Mouse (Mus musculus) embryo, embryonic 11.5 days (tissue): ENCODE results near the gene Smim13.
A peak's percentile ranks its signal among the peaks of the same experiment; 100 is the strongest.
"Not testable (repeated sequence)": the region's sequence is repeated elsewhere in the genome, so short reads cannot be mapped to it uniquely, and the experiment has no call there.

Experiments
- DNase-seq: peaks from one replicate; pipeline ENCODE4 v3.0.0-alpha.2; 2012; ENCODE audit warnings: low read depth, low spot score

Gene Smim13

DNA sequence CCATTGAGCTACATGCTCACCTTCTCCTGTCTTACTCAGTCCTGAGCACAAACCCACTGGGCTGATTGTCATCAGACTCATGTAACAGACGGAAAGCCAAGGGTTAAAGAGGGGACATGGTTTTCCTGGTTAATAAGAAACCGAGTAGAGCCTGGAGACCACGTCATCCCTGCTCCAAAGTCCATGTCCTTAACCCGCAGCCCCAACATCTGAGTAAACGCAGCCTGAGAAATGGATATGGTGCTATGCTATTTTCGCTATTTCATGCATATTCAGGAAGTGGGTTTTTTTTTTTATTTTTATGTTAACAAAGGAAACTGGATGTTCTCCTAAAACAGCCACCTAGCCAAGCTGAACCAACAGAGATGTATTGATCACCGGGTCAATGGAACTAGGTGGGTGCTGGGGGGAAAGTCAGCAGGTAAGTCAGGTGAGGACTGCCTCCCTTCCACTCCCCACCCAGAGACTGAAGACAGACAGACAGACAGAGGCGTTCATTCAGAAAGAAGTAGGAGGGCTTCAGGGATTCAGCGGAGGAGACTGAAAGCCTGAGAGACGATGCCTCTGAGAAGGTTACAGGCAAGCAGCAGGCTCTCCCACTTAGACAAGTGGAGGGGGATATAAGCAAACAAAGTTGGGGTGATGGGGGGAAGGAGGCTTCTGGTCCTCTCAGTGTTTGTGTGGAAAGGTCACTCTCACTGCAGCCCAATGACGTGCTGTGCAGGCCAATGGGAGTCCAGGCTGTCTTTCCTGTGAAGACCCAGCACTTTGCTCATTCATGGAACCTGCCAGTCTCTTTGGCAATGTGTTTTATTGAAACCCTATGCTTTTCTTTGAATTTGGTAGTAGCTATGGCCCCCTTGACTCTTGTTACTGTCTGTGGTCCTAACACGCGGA is 13.6 kb upstream of the Smim13 start:
- no peak for DNase-seq

DNA sequence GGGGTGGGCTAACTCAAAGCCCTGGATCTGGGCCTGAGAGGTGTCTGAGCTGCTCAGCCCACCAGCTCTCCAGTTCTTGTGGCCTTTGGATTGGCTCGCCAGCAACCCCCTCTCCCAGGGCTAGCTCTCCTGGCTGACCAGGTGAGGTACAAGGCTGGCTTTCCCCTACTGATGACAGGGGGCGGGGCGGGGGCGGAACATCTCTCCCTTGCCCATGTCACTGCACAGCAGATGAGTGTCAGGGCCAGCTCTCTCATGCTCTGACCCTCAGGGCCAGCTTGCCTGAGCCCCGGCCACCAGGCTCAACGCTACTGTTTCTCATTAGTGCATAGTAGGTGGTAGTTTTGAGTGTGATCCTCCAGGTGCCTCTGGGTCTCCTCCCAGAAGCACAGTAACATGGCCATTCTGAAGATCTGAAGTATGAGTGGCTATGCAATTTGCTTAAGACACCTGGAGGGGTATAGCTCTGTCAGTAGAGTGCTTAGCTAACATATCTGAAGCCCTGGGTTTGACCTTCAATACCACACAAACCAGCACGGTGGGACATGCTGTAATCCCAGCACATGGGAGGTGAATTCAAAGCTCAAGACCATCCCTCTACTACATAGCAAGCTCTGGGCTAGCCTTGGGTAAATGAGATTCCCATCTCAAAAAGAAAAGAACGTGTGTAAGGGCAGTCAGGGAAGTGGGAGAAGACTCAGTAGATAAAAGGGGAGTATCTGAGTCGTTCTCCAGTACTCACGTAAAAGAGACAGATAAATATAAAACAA is 11.4 kb upstream of the Smim13 start:
- no peak for DNase-seq

DNA sequence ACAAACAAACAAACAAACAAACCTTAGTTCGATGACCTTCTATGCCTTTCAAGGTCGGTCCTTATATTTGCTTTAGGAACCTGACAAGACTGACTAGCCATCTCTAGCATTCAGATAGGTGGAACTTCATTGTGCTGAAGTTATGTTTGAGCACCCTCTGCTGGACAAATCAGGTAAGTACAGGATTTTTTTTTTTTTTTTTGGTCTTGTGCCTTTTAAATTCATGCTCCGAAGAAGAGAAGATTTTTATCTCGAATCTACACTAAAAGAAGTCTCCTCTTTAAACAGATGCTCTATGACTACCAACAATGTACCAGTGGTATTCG is 10.9 kb upstream of the Smim13 start:
- DNase-seq = no peak

DNA sequence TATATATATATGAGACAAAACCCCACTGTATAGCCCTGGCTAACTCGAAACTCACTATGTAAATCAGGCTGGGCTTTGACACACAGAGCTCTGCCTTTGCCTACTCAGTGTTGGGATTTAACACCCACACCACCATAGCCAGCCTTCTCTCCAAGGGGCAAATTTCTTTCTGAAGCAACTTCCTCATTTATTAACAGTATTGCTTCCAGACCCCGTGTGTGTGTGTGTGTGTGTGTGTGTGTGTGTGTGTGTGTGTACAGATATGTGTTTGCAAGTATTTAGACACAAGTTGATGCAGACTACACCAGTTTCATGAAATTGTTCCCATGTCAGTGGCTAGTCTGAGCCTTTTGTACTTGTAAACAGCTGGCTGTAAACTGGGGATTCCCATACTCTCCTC is 8.1 kb upstream of the Smim13 start:
- no peak for DNase-seq

DNA sequence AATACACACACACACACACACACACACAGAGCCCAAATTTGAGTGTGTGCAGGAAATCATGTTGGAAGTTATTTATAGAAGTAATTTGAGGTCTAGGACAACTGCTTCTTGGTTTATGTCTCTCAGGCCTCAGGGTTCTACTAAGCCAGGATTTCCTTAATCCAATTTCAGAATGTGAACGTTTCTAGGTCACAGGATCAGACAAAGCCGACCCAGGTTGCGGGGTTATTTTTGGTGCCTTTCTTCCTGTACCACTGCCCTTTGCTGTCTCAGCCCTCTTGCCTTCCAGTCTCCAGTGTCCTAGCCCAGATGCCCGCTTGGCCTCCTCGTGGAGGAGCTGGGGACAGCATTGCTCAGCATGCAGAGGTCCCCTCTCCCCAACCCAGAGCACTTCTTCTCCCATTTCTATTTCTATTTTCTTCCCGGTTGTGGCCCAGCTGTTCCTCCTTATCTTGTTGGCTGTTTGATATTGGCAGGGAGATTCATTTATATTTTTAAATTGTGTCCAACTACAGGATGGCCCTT is 5.3 kb upstream of the Smim13 start:
- no peak for DNase-seq

DNA sequence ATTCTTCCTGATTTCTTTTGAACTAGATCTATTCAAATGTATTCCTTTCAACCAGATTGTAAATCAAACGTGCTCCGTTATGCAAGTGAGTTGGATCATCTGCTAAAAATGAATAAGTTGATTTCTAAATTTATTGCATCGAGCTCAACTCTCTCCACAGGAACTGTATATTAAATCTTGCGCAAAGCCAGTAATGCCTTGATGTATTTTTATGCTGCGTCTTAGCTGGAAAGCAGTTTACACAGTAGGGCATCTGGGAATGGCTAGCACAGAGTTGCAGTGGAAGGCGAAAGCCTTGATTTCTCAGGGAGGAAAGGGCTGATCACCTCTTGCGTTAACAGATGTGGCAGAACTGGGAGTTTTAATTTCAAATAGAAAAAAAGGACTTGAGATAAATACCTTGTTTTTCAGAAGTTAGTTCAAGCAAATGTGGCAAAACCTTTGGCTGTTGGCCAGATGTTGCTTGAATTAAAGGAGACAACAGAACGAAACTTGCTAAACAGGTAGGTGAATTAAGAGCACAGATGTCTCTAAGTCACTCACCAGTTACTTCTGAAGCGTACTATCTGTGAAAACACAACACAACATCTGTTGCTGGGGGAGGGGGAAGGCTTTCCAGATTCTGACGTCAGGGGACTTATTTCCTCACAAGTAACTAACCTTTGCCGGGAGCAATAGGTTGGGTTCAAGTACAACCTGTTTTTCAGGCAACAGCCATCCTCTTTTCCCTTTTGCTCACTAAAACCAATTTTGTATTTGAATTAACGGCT is 708 bp upstream of the Smim13 start:
- DNase-seq = no peak

DNA sequence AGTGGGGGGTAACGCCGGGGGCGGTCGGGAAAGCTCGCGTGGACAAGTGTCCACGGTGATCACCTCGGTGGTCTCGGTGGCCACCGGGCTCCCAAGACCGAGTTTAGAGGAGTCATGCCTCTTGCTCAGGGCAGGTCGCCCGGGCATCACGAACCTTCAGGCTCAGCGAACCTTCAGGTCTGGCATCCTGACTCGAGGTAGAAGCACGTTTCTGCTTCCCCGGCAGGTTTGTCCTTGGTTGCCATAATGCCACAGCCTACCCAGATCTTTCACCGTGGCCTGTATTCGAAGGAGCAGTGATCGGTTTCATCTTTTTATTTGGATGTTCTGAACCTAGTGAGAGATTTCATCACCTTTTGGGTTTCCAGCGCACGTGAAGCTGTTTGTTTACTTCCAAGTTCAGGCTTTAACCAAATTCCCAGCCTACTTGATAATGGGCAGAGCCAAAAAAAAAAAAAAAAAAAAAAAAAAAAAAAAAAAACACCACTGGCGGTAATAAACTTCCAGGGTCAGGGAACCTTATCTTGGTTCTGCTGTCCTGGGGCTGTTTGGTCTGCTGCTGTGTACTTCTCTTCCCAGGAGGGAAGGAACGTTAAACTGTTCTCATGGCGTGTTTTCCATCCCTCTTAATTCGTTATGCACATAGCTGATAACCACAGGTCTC is 806 bp downstream of the Smim13 start:
- peak; percentile 13 for DNase-seq

DNA sequence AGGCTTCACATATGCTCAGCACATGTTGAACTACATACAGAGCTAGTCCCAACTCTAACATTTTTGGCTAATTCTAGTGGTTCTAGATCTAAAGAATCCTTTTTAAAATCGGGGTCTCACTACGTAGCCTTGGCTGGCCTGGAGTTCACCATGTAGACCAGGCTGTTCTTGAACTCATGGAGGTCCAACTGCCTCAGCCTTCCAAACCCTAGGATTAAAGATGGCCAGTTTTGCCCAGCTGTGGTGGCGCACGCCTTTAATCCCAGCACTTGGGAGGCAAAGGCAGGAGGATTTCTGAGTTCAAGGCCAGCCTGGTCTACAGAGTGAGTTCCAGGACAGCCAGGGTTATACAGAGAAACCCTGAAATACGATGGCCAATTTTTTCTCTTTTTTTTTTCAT is 1.6 kb downstream of the Smim13 start:
- not testable (repeated sequence) for DNase-seq

DNA sequence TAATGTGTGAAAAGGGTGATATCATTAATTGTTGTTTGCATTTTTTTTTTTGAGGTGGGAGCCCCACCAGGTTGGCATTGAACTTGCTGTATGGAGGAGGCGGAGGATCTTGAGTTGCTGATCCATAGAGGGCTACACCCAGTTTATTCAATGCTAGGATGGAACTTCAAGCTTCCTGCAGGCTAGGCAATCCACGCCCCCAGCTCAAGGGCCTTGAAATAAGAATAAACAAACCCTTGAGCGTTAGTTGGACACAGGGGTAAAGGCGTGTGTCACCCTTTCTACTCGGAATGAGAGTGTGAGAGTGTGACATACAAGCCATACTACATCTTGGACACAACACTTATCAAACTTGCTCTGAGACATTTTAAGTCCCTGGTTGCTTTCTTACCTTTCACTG is 2.0 kb downstream of the Smim13 start:
- DNase-seq = no peak

DNA sequence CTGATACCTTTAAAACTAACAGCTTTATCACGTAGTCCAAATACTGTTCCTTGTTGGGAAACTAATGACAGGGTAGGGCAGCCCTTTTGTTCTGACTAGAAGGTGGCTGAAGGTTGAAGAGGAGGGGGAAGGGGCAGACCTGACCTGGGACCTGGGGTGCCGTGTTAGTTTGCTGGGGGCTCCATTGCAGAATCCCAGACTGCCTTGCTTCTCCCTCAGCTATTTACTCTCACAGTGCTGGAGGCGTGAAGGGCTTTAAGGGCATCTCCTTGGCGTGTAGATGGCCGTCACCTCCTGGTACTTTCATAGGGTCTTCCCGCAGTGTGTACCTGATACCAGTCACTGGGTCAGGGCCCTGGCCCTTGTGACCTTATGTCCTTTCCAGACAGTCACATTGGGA is 2.5 kb downstream of the Smim13 start:
- DNase-seq = no peak

DNA sequence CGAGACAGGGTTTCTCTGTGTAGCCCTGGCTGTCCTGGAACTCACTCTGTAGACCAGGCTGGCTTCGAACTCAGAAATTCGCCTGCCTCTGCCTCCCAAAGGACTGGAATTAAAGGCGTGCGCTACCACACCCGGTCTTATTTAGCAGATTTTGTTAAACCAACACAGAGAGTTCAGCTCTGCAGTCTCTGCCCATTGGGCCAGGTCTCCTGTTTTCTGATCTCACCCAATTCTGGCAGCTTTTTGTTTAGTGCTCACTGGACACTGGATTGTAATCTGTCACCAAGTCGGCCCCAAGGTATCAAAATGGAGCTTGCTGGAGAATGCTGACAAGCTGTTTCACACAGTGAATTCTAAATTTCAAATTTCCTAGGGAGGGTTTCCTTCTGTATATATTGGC is 3.1 kb downstream of the Smim13 start:
- no peak for DNase-seq

DNA sequence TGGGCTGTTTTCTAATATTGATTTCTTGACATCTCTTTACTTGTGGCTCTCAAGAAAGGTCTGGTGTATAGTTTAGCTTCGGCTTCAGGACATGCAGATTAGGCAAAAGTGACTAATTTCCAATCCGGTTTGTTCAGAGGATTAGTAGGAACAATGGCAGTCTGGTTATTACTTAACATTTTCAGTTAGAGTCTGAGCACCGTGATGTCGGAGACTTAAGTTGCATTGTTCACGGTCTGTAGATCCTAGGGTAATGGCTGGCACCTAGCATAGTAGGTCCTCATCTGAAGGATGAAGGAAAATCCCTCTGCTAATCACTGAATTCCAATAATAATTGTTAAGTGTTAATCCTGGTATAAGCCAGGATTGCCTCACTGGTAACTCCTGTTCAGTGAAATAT is 6.5 kb downstream of the Smim13 start:
- no peak for DNase-seq

DNA sequence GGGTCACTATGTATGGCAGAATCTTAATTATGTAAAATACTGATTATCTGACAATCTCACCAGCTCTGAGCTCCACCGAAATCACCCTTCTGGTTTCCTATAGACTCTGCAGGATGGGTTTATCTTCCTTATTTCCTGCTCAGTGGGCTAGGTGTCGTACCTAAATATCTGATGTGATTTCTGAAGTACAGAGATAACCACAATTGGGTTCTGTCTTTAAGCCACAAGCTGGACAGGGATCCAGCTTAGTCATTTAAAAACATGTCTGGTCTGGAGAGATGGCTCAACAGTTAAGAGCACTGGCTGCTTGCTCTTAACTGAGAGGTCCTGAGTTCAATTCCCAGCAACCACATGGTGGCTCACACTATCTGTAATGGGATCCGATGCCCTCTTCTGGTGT is 7.3 kb downstream of the Smim13 start:
- DNase-seq = no peak

DNA sequence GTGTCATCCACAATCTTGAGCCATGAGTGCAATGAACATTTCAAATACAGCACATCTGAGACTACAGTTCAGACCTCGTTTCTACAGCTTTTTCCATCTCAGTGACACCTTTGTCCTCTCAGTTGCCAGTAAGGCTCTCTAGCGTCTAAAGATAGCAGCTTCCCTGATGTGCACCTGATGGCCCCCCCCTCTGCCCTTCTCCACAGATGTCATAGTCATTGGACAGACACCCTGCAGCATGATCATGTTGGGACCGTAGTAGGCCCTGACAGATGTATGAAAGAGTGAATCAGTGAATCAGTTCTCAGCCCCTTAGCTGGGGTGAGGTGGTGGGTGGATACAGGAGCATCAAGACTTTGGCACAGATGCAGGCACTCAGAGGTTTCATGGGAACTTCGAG is 8.2 kb downstream of the Smim13 start:
- DNase-seq = no peak

DNA sequence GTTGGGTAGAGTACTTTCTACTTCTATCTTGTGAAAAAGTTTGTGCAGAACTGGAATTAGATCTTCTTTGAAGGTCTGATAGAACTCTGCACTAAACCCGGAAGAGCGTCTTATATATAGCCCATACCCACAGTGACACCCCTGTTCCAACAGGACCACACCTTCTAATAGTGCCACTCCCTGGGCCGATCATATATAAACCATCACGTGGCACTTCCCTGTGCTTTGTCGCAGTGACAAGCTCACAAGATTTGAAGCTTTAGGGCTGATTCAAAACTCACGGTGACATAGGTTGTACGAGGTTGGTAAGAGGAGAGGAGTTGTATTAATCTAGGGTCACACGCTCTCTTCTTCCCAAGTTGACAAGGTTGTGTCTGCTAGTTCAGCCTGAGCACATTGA is 12.0 kb downstream of the Smim13 start:
- DNase-seq = not testable (repeated sequence)

DNA sequence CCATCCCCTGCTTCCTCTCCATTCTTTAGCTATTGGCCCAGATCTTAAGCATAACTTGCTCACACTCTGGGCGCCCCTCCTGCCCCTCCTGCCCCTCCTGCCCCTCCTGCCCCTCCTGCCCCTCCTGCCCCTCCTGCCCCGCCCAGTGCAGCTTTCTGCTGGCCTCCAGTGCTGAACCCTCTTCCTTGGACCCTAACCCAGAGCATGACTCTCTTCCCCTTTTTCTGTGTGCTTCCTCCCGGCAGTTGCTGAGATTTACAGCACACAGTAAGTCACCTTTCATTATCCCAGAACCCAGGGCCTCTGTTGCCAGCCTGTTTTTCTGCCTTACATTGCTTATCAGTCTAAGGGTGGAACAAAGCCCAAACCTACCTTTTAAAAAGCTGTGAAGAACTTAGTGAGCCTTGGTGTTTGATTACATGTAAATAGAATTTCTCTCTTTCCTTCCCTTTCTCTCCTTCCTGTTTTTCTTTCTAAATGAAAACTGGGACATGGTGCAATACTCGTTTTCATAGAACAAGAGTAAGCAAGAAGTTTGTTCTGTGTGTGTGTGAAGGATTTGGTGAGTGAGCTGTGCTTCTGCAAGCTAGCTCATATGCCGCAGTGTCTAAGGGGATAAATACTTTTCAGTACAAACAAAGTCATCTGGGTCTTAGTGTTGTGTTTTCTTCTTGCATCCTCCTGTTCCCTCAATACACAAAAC is 13.8 kb downstream of the Smim13 start:
- no peak for DNase-seq

DNA sequence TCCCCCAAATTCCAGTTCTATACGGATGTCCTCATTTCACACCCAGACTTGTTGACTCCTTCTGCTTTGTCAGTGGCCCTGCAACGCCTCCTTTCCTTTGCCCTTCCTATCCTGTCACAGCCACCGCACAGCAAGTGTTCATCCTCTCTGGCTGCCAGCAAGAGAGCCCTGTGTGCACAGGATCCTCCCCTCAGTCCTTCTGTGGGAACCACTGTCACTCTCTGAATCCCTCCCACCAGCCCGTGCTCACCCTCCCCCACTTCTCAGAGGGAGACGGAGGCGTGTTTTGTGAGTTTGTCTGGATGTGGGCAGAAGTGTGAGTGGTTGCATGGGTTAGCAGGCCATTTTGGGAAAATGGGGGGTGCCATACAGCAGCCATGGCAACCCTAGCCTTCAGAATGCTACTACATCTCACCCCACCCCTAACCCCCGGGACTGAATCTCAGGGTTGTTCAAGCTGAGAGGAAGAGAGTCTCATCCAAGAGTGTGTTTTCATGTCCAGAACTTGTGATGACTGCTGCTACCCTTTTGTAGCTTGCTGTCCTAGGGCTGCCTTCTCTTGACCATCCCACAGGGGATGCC is 18.3 kb downstream of the Smim13 start:
- no peak for DNase-seq

DNA sequence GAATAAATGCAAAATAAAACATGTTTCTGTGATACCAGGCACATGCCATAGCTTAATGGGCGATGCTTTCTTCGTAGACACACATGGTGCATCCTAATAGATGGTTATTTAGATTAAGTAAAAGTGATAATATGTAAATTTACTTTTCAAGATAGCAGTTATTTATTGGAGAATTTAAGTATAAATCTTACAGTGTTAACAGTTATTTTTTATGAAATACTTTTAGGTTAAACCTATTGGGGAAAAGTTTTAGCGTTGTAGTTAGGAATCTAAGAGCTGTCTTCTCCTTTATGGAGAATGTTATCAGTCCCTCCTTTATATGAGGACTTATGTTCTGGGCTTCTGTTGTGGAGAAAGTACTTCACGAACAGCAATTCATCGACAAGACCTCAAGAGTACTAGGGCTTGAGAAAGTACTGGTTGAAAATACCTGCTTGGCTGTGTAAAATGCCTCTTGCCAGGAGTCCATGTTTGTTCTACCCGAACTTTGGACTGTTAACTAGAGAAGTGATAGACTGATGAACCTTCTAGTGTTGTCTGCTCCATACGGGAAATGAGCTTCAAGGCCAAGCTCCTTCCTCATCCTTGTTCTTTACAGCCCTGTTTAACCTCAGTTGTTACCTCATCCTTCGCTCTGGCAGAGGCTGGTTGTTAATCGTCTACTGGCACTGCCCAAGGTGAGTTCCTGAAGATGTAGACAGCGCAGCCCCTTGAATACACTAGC is 24.4 kb downstream of the Smim13 start, which contains the start of gene Gm17364:
Gene Gm17364 (minus strand): TSS at position 51 of the 724 bp plus-strand sequence.
- DNase-seq = no peak

DNA sequence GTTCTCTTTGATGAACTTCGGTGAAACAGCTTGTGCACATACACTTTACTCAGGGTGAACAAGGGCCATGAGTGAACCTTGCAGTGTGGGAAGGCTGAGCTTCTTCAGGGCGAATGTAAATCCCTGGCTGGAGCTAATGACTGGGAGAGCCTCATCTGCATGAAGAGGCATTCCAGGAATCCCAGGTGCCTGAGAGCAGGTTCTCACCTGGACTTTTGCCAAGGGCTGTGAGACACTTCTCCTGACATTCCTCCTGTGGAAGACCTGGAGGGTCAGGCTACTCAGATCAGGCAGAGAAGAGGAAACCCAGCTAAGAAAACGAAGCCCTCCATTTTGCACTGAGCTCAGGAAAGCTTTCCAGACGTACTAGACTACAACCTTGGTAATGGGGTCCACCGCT is 31.1 kb downstream of the Smim13 start:
- DNase-seq = no peak

DNA sequence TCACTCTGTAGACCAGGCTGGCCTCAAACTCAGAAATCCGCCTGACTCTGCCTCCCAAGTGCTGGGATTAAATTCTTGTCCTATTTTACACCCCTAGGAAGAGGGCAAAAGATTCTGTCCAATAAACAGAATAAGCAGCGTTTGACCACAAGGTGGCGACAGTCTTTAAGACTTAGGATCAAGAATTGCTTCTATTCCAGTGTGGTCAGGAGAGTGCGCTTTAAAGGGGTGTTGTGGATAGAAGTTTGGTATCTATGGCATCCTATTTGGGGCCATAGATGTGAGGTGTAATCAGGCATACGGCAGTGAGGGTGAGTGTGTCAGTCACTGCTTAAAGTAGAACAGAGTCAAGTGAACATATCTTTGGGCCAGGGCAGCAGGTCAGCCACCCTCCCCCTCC is 33.6 kb downstream of the Smim13 start:
- peak; percentile 70 for DNase-seq
